ENCODE assay signal across 20 mouse cellular contexts in the genomic region with DNA sequence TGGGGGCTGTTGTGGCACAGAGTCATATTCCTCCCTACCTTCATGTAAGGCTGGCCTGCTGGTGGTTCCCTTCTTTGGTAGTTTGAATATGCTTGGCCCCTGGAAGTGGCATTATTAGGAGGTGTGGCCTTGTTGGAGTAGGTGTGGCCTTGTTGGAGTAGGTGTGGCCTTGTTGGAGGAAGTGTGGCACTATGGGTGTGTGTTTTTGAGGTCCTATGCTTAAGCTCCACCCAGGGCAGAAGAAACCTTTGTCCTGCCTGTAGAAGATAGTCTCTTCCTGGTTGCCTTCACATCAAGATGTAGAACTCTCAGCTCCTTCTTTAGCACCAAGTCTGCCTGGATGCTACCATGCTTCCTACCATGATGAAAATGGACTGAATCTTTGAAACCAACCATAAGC. TPM values are rescaled to one million over a fixed set of nuclear protein-coding genes. Genes with fewer than 3 reads are reported as not detected.
DNase-seq lines count a peak whose midpoint lies in the region; ATAC-seq and TF ChIP-seq lines count a peak whose summit lies in the region.
"Had no signal": no experiment of that assay in that cellular context is flagged by ENCODE, and none has a peak within 500 bp of the region (broad histone marks: within the 10 kb centered on the region; RNA-seq: fewer than 3 reads in every experiment).

No protein-coding gene starts in this region.

- no peak overlapping the region for H3K9ac ChIP-seq in intestine, embryonic 16.5 days (ENCODE audit: low read depth, low read length)
- no peak overlapping the region for H3K9ac ChIP-seq in liver, embryonic 14.5 days (replicated peaks)
- no peak overlapping the region for H3K9ac ChIP-seq in forebrain, postnatal 0 days
- no peak overlapping the region for H3K9ac ChIP-seq in forebrain, embryonic 12.5 days
- H3K9ac ChIP-seq: hindbrain, embryonic 14.5 days had no signal

- TF ChIP-seq CTCF in liver, embryonic 14.5 days (IDR thresholded peaks at IDR 0.05; ENCODE audit: low read depth): no peak
- no peak for TF ChIP-seq CTCF in forebrain, postnatal 0 days (IDR thresholded peaks at IDR 0.05; ENCODE audit: low read depth)

- 0 out of 2 replicates have a peak, but pooled peaks have one; percentile 36 for ATAC-seq in intestine, embryonic 16.5 days
- ATAC-seq in liver, embryonic 14.5 days (ENCODE audit: insufficient read depth): peak; percentile 37; the same call in 1 of the 2 replicates
- no peak for ATAC-seq in forebrain, postnatal 0 days
- ATAC-seq in forebrain, embryonic 12.5 days (ENCODE audit: low FRiP score): no peak
- ATAC-seq: forebrain, embryonic 14.5 days; midbrain, embryonic 16.5 days had no signal

- no peaks in the 10 kb centered on the region for H3K9me3 ChIP-seq in heart, embryonic 10.5 days
- peaks cover 1% of the 10 kb centered on the region; the same call in 1 of the 2 replicates for H3K9me3 ChIP-seq in intestine, embryonic 16.5 days (ENCODE audit: control insufficient read depth, low read length)
- no peaks in the 10 kb centered on the region; the same call in 1 of the 2 replicates for H3K9me3 ChIP-seq in liver, embryonic 14.5 days (ENCODE audit: control insufficient read depth, low read length)
- no peaks in the 10 kb centered on the region for H3K9me3 ChIP-seq in forebrain, postnatal 0 days (ENCODE audit: low read length)
- no peaks in the 10 kb centered on the region for H3K9me3 ChIP-seq in forebrain, embryonic 12.5 days

- DNase-seq in heart, embryonic 10.5 days (ENCODE audit: low spot score): no peak
- no peak for DNase-seq in heart, postnatal 14 days
- DNase-seq in A20 (ENCODE audit: low read depth, low spot score): peak; percentile 22
- peak; percentile 41 to 55 (median 49) for DNase-seq in liver, embryonic 14.5 days (ENCODE audit: low read depth in 3 of 3, low spot score in 3 of 3)
- DNase-seq in embryo, embryonic 10.5 days (ENCODE audit: low spot score): no peak
- no peak for DNase-seq in forebrain, postnatal 0 days
- DNase-seq: cerebellum, adult 2 months; cerebellum, postnatal 36 days; gastrocnemius, postnatal 14 days; heart, adult 2 months; heart, postnatal 10 days; lung, postnatal 10 days; retina, postnatal 1 day; thymus, postnatal 4 days had no signal

- no peaks in the 10 kb centered on the region for H3K27me3 ChIP-seq in heart, embryonic 10.5 days (ENCODE audit: insufficient read depth, poor library complexity, severe bottlenecking)
- H3K27me3 ChIP-seq in intestine, embryonic 16.5 days (replicated peaks; ENCODE audit: control insufficient read depth, insufficient read depth, low read length): no peaks in the 10 kb centered on the region
- no peaks in the 10 kb centered on the region for H3K27me3 ChIP-seq in liver, embryonic 14.5 days (ENCODE audit: control insufficient read depth, insufficient read depth, low read length)
- no peaks in the 10 kb centered on the region for H3K27me3 ChIP-seq in forebrain, postnatal 0 days (ENCODE audit: insufficient read depth, low read length)
- 0 out of 2 replicates have a peak, but pooled peaks cover 6% of the 10 kb centered on the region for H3K27me3 ChIP-seq in forebrain, embryonic 12.5 days
- H3K27me3 ChIP-seq: CH12.LX had no signal

- 0 out of 2 replicates have a peak overlapping the region, but pooled peaks have one; percentile 13 for H3K27ac ChIP-seq in heart, embryonic 10.5 days
- H3K27ac ChIP-seq in intestine, embryonic 16.5 days (ENCODE audit: low read length): no peak overlapping the region
- peak overlapping the region; percentile 68 for H3K27ac ChIP-seq in liver, embryonic 14.5 days
- no peak overlapping the region for H3K27ac ChIP-seq in forebrain, postnatal 0 days (ENCODE audit: low read depth, low read length)
- H3K27ac ChIP-seq in forebrain, embryonic 12.5 days: no peak overlapping the region
- H3K27ac ChIP-seq: heart, adult 2 months; hindbrain, embryonic 14.5 days had no signal

- no peak overlapping the region for H3K4me3 ChIP-seq in heart, embryonic 10.5 days
- H3K4me3 ChIP-seq in intestine, embryonic 16.5 days (ENCODE audit: low read length): no peak overlapping the region
- H3K4me3 ChIP-seq in liver, embryonic 14.5 days (ENCODE audit: insufficient read depth in 1 of 2, low read depth in 2 of 2, low read length in 2 of 2): no peak overlapping the region
- no peak overlapping the region for H3K4me3 ChIP-seq in forebrain, postnatal 0 days (ENCODE audit: low read depth, low read length)
- H3K4me3 ChIP-seq in forebrain, embryonic 12.5 days (replicated peaks): no peak overlapping the region
- H3K4me3 ChIP-seq: heart, adult 2 months had no signal

- no peak overlapping the region for H3K4me2 ChIP-seq in intestine, embryonic 16.5 days (ENCODE audit: low read depth, low read length)
- H3K4me2 ChIP-seq in liver, embryonic 14.5 days (ENCODE audit: low read depth): peak overlapping the region; percentile 43
- no peak overlapping the region for H3K4me2 ChIP-seq in forebrain, postnatal 0 days (ENCODE audit: low read depth)
- H3K4me2 ChIP-seq in forebrain, embryonic 12.5 days: no peak overlapping the region
- H3K4me2 ChIP-seq: hindbrain, embryonic 14.5 days had no signal

- intact Hi-C loops in heart, postnatal 14 days (cut with DNase I): no loop called here

- TF ChIP-seq EP300 in liver, embryonic 14.5 days (IDR thresholded peaks at IDR 0.05; ENCODE audit: low read depth): no peak

- peaks cover 2% of the 10 kb centered on the region; the same call in 1 of the 2 replicates for H3K36me3 ChIP-seq in heart, embryonic 10.5 days
- no peaks in the 10 kb centered on the region for H3K36me3 ChIP-seq in intestine, embryonic 16.5 days (ENCODE audit: control insufficient read depth, insufficient read depth, low read length)
- no peaks in the 10 kb centered on the region for H3K36me3 ChIP-seq in liver, embryonic 14.5 days (replicated peaks; ENCODE audit: control insufficient read depth, insufficient read depth, low read depth)
- H3K36me3 ChIP-seq in forebrain, postnatal 0 days (ENCODE audit: insufficient read depth): no peaks in the 10 kb centered on the region
- no peaks in the 10 kb centered on the region for H3K36me3 ChIP-seq in forebrain, embryonic 12.5 days (replicated peaks)

- H3K4me1 ChIP-seq in heart, embryonic 10.5 days: peaks cover 37% of the 10 kb centered on the region
- H3K4me1 ChIP-seq in intestine, embryonic 16.5 days (ENCODE audit: control insufficient read depth, insufficient read depth, low read length): peaks cover 15% of the 10 kb centered on the region
- H3K4me1 ChIP-seq in liver, embryonic 14.5 days (replicated peaks; ENCODE audit: control insufficient read depth in 2 of 2, insufficient read depth in 2 of 2, low read length in 1 of 2): peaks cover 47 to 49% of the 10 kb centered on the region in 2 experiments
- 0 out of 2 replicates have a peak, but pooled peaks cover 4% of the 10 kb centered on the region for H3K4me1 ChIP-seq in forebrain, postnatal 0 days (ENCODE audit: insufficient read depth)
- H3K4me1 ChIP-seq in forebrain, embryonic 12.5 days: peaks cover 35% of the 10 kb centered on the region

RNA-seq across cellular contexts. Expression of gene Eipr1, which starts 51.4 kb away (rescaled TPM):
- 31.3 and 36.0 TPM in 2 replicates for polyA plus RNA-seq in heart, embryonic 10.5 days (2016; fragmentation: Nextera tagmentation; extraction: Ambion mirVana)
- 10 to 100 TPM in 1 of 2 experiments, 1 to 10 TPM in 1; 8.8 to 12.0 TPM for total RNA-seq in heart, postnatal 14 days (2021)
- polyA plus RNA-seq in intestine, embryonic 16.5 days (2015; fragmentation: Nextera tagmentation; extraction: Ambion mirVana): 29.0 and 32.0 TPM in 2 replicates
- 15.2 and 18.6 TPM in 2 replicates for polyA plus RNA-seq in liver, embryonic 14.5 days (2012; rRNA removed)
- 29.4 and 31.8 TPM in 2 replicates for polyA plus RNA-seq in liver, embryonic 14.5 days (2014; fragmentation: Nextera tagmentation; extraction: Ambion mirVana)
- total RNA-seq in forebrain, postnatal 0 days (2014; rRNA removed): 60.8 and 63.6 TPM in 2 replicates
- polyA plus RNA-seq in forebrain, postnatal 0 days (2015; fragmentation: Nextera tagmentation; extraction: Ambion mirVana): 66.6 and 78.7 TPM in 2 replicates
- polyA plus RNA-seq in forebrain, embryonic 12.5 days (2016; fragmentation: Nextera tagmentation; extraction: Ambion mirVana): 43.0 and 45.8 TPM in 2 replicates

RNA-seq across cellular contexts. Expression of gene Trappc12, which starts 52.8 kb away (rescaled TPM):
- 31.6 and 34.0 TPM in 2 replicates for polyA plus RNA-seq in heart, embryonic 10.5 days (2016; fragmentation: Nextera tagmentation; extraction: Ambion mirVana)
- 10 to 100 TPM; 21.6 to 24.9 TPM for total RNA-seq in heart, postnatal 14 days (2021)
- polyA plus RNA-seq in intestine, embryonic 16.5 days (2015; fragmentation: Nextera tagmentation; extraction: Ambion mirVana): 34.3 and 35.9 TPM in 2 replicates
- 9.9 and 11.6 TPM in 2 replicates for polyA plus RNA-seq in liver, embryonic 14.5 days (2012; rRNA removed)
- polyA plus RNA-seq in liver, embryonic 14.5 days (2014; fragmentation: Nextera tagmentation; extraction: Ambion mirVana): 13.1 and 15.9 TPM in 2 replicates
- total RNA-seq in forebrain, postnatal 0 days (2014; rRNA removed): 49.1 and 55.6 TPM in 2 replicates
- 32.0 and 37.8 TPM in 2 replicates for polyA plus RNA-seq in forebrain, postnatal 0 days (2015; fragmentation: Nextera tagmentation; extraction: Ambion mirVana)
- polyA plus RNA-seq in forebrain, embryonic 12.5 days (2016; fragmentation: Nextera tagmentation; extraction: Ambion mirVana): 40.4 and 41.5 TPM in 2 replicates

Comparison
In these comparisons a context has a peak if more than half of its experiments do, and no peak if none do; other contexts are left out.
1. DNase-seq: peak in A20 (single experiment) and liver, embryonic 14.5 days (3 of 3); none in heart, embryonic 10.5 days (single experiment), heart, postnatal 14 days (0 of 2), embryo, embryonic 10.5 days (single experiment) and forebrain, postnatal 0 days (single experiment).
2. H3K27ac ChIP-seq: peak in heart, embryonic 10.5 days (single experiment) and liver, embryonic 14.5 days (single experiment); none in intestine, embryonic 16.5 days (single experiment), forebrain, postnatal 0 days (single experiment) and forebrain, embryonic 12.5 days (single experiment).
3. ATAC-seq: peak in intestine, embryonic 16.5 days (single experiment) and liver, embryonic 14.5 days (single experiment); none in forebrain, postnatal 0 days (single experiment) and forebrain, embryonic 12.5 days (single experiment).